Comparison of ENCODE assay signal across 14 mouse cellular contexts in genomic region chr8:124415002-124415401, GRCm38 (mm10). TPM values are rescaled to one million over a fixed set of nuclear protein-coding genes. Genes with fewer than 3 reads are reported as not detected.
A peak's percentile ranks its signal among the peaks of the same experiment; 100 is the strongest.
DNase-seq lines count a peak whose midpoint lies in the region; ATAC-seq and TF ChIP-seq lines count a peak whose summit lies in the region.
"Had no signal": no experiment of that assay in that cellular context is flagged by ENCODE, and none has a peak within 500 bp of the region (broad histone marks: within the 10 kb centered on the region; RNA-seq: fewer than 3 reads in every experiment).

No protein-coding gene starts in this region.

- no peak for TF ChIP-seq POLR2A in kidney, adult 2 months (IDR thresholded peaks at IDR 0.05; ENCODE audit: low read depth, low read length)

- no peak overlapping the region for H3K4me3 ChIP-seq in kidney, adult 2 months (ENCODE audit: insufficient read depth, low read depth, low read length)
- H3K4me3 ChIP-seq in kidney, embryonic 14.5 days (ENCODE audit: low read length), result no peak overlapping the region
- no peak overlapping the region for H3K4me3 ChIP-seq in forebrain, embryonic 12.5 days (replicated peaks)
- H3K4me3 ChIP-seq: embryonic facial prominence, embryonic 15.5 days; heart, embryonic 12.5 days; hindbrain, embryonic 13.5 days; limb, embryonic 10.5 days; midbrain, embryonic 10.5 days; stomach, embryonic 15.5 days had no signal

- DNase-seq in kidney, adult 2 months, result peak; percentile 32
- DNase-seq in thymus, postnatal 4 days, result peak; percentile 30
- no peak for DNase-seq in thymus, adult 18-20 months
- DNase-seq in cerebellum, postnatal 14 days, result peak; percentile 83 to 88
- no peak for DNase-seq in retina, postnatal 1 day

- no peak overlapping the region for H3K9ac ChIP-seq in kidney, embryonic 14.5 days (ENCODE audit: low read depth, low read length)
- H3K9ac ChIP-seq in forebrain, embryonic 12.5 days, result no peak overlapping the region
- H3K9ac ChIP-seq: embryonic facial prominence, embryonic 15.5 days; heart, embryonic 12.5 days; hindbrain, embryonic 13.5 days; stomach, embryonic 15.5 days had no signal

- H3K4me2 ChIP-seq in kidney, embryonic 14.5 days (replicated peaks; ENCODE audit: low read depth, low read length), result no peak overlapping the region
- H3K4me2 ChIP-seq in forebrain, embryonic 12.5 days, result no peak overlapping the region
- H3K4me2 ChIP-seq: embryonic facial prominence, embryonic 15.5 days; heart, embryonic 12.5 days; hindbrain, embryonic 13.5 days; stomach, embryonic 15.5 days had no signal

- no peaks in the 10 kb centered on the region for H3K9me3 ChIP-seq in kidney, embryonic 14.5 days (ENCODE audit: control insufficient read depth, low read length)
- H3K9me3 ChIP-seq in forebrain, embryonic 12.5 days, result no peaks in the 10 kb centered on the region
- H3K9me3 ChIP-seq: embryonic facial prominence, embryonic 15.5 days; heart, embryonic 12.5 days; hindbrain, embryonic 13.5 days; limb, embryonic 10.5 days; midbrain, embryonic 10.5 days; stomach, embryonic 15.5 days had no signal

- no peak for ATAC-seq in kidney, embryonic 14.5 days (ENCODE audit: low FRiP score, low TSS enrichment)
- no peak for ATAC-seq in forebrain, embryonic 12.5 days (ENCODE audit: low FRiP score)

- no peaks in the 10 kb centered on the region for H3K36me3 ChIP-seq in kidney, adult 2 months (ENCODE audit: control insufficient read depth, insufficient read depth, low read length)
- no peaks in the 10 kb centered on the region for H3K36me3 ChIP-seq in kidney, embryonic 14.5 days (ENCODE audit: control insufficient read depth, insufficient read depth, low read length)
- H3K36me3 ChIP-seq in forebrain, embryonic 12.5 days (replicated peaks), result no peaks in the 10 kb centered on the region
- H3K36me3 ChIP-seq: embryonic facial prominence, embryonic 15.5 days; heart, embryonic 12.5 days; limb, embryonic 10.5 days; midbrain, embryonic 10.5 days; stomach, embryonic 15.5 days had no signal

- no peaks in the 10 kb centered on the region; the same call in 1 of the 2 replicates for H3K4me1 ChIP-seq in kidney, adult 2 months (ENCODE audit: control insufficient read depth, insufficient read depth, low read length)
- H3K4me1 ChIP-seq in kidney, embryonic 14.5 days (ENCODE audit: control insufficient read depth, insufficient read depth, low read length), result peaks cover 5% of the 10 kb centered on the region; the same call in 1 of the 2 replicates
- no peaks in the 10 kb centered on the region for H3K4me1 ChIP-seq in forebrain, embryonic 12.5 days
- H3K4me1 ChIP-seq: embryonic facial prominence, embryonic 15.5 days; limb, embryonic 10.5 days; stomach, embryonic 15.5 days had no signal

- H3K27ac ChIP-seq in kidney, adult 2 months (ENCODE audit: insufficient read depth, low read depth, low read length), result no peak overlapping the region
- no peak overlapping the region for H3K27ac ChIP-seq in kidney, embryonic 14.5 days (ENCODE audit: low read depth, low read length)
- H3K27ac ChIP-seq in forebrain, embryonic 12.5 days, result no peak overlapping the region
- H3K27ac ChIP-seq: embryonic facial prominence, embryonic 15.5 days; hindbrain, embryonic 13.5 days; kidney, postnatal 0 days; limb, embryonic 10.5 days; midbrain, embryonic 10.5 days; stomach, embryonic 15.5 days had no signal

- WGBS in kidney, adult 2 months, result 93% methylated on average over 8 of the region's 8 CpGs
- WGBS in kidney, embryonic 14.5 days, result 93% methylated on average over 8 of the region's 8 CpGs
- 94% methylated on average over 8 of the region's 8 CpGs for WGBS in forebrain, embryonic 12.5 days

- no peaks in the 10 kb centered on the region for H3K27me3 ChIP-seq in kidney, adult 2 months (replicated peaks; ENCODE audit: control insufficient read depth, insufficient read depth, low read length)
- no peaks in the 10 kb centered on the region for H3K27me3 ChIP-seq in kidney, embryonic 14.5 days (ENCODE audit: control insufficient read depth, insufficient read depth, low read length)
- H3K27me3 ChIP-seq in forebrain, embryonic 12.5 days, result no peaks in the 10 kb centered on the region
- H3K27me3 ChIP-seq: embryonic facial prominence, embryonic 15.5 days; heart, embryonic 12.5 days; hindbrain, embryonic 13.5 days; stomach, embryonic 15.5 days had no signal

- TF ChIP-seq CTCF in kidney, adult 2 months (conservative IDR thresholded peaks at IDR 0.05; ENCODE audit: insufficient read depth, insufficient read length, low read depth, low read length), result no peak

RNA-seq across cellular contexts. Expression of gene Pgbd5, which starts 24.5 kb away (rescaled TPM):
- polyA plus RNA-seq in kidney, adult 2 months (2012; rRNA removed), result 0.39 and 0.41 TPM in 2 replicates
- 0.61 and 1.1 TPM in 2 replicates for polyA plus RNA-seq in kidney, embryonic 14.5 days (2014; fragmentation: Nextera tagmentation; extraction: Ambion mirVana)
- polyA plus RNA-seq in forebrain, embryonic 12.5 days (2016; fragmentation: Nextera tagmentation; extraction: Ambion mirVana), result 4.5 and 4.8 TPM in 2 replicates

Comparison
In these comparisons a context has a peak if more than half of its experiments do, and no peak if none do; other contexts are left out.
1. DNase-seq: peak in kidney, adult 2 months (single experiment), thymus, postnatal 4 days (single experiment) and cerebellum, postnatal 14 days (2 of 2); none in thymus, adult 18-20 months (0 of 2) and retina, postnatal 1 day (single experiment).